Mouse (Mus musculus) neural tube, embryonic 10.5 days (tissue): ENCODE results near the gene Cacng2.
A peak's percentile ranks its signal among the peaks of the same experiment; 100 is the strongest.

ENCODE experiments used
- DNase-seq: peaks from one replicate; pipeline ENCODE4 v3.0.0-alpha.2; 2017; ENCODE audit warnings: low spot score; ENCODE audit errors: extremely low spot score

The Cacng2 gene

DNA sequence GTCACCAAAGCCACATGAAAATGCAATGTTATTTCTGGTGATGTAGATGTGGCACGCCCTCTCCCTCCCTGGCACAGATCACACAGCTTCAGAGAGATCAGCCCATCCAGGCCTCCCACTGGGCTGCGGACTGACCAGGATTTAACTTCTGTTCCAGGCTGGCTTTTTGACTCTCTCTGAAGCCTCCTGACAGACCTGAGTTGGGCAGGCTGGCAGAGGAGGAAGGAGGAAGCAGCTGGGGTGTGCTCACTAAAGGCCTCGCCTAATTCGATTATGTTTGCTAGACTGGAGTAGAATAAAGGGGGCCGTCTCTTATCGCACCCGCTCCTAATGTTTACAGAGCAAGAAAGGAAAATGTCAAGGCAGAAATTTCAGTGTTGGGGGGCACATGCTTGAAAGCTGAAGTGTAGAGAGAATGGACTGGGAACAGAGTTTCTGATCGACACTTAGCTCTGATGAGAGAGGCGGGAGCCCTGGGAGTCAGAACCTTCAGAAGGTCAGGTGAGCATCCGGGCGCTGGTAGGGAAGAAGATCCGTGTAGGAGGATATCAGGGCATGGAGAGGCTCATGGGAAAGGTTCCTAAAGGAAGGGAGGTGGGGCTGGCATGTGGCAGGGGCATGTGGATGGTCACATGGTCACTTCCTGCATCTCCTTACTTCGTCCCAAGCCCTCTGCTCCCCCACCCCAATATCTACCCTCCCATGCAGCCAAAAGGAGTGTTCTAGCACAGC lies 36.8 kb downstream of the Cacng2 start:
- DNase-seq, result no peak

DNA sequence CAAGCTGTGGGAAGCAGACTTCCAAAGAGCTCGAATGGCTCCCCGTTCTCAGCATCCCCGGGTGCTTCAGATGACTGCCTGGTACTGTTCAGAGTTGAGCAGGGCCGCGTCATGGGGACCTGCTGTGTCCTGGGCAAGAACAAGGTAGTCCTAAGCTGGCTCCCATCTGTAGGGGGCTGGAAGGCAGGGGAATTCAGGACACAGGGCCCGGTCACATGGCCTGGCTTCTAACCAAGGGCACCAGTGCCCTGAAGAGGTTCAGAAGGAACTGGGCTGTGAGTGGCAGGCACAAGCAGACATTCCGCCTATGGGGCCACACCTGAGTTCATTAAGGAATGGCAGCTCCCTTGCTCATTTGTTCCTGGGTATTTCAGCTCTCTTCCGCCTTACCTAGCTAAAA lies 37.7 kb downstream of the Cacng2 start:
- DNase-seq, result no peak

DNA sequence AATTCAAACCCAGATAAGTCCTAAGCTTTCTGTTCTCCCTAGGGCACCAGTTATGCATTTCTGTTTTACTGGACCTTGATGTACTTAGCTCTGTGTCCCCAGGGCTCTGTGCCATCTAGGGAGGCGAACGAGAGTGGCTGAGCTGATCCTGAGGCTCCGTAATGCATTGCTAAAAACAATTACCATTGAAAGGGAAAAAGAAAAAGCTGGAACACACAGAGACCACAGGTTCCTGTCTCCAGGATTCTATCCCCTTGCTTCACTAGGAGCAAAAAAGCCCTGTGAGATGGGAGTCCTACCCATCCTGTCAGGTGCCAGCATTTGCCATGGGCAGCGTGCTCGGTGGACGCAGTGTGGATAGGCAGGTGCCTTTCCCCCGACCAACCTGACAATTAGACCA lies 38.4 kb downstream of the Cacng2 start:
- no peak for DNase-seq

DNA sequence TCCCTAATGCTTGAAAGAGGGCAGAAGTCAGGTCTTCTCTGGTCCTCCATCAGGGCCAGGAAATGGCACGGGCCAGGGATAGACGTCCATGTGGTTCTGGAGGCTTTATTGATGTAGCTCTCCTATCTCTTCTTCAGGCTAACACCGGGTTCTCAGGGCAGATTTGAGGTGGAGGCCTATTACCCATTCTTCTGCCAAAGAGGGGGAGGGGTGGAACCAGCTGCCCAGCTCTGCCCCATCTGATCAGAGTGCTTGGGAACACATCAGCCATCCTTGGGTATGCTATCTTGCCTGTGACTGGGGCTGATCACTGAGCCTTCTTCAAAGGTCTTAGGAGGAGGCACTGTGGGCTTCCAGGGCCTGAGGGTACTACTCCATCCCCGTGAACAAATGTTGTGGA lies 39.5 kb downstream of the Cacng2 start:
- DNase-seq, result no peak

DNA sequence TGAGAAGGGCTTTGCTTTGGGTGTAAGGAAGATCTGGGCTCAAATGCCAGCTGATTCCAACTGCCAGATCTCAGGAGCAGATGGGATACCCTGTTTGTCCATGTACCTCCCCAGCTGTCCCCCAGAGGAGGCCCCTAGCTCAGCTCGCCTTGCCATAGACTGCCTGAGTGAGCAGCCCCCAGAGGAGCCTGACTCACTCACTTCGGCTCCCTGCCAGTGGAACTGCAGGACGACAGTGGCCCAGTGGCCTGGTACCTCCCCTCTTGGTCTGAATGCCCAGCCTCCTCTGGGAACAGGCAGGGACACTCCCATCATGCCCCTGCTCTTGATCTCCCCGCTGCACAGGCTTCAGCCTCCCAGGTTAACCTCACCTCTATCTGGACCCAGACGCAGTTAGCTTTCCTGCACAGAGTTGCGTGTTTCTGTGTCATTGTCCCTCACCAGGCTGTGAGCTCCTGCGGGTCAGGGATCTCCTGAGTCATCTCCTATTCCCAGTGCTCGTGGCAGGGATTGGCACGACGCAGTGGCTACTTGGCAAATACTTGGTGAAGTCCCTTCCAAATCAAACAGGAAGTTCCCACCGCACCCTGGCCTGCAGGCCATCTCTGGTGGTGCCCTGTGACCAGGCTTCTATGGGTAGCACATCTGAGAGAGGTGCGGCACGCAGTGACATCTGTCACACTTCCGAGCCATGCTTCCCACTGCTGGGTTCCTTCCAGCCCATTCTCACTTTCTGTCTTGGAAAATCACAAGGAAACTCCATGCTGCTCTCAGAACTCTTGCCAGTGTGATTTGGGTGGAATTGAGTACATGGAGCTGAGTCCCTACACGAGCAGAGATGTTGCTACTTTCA lies 40.8 kb downstream of the Cacng2 start:
- no peak for DNase-seq

DNA sequence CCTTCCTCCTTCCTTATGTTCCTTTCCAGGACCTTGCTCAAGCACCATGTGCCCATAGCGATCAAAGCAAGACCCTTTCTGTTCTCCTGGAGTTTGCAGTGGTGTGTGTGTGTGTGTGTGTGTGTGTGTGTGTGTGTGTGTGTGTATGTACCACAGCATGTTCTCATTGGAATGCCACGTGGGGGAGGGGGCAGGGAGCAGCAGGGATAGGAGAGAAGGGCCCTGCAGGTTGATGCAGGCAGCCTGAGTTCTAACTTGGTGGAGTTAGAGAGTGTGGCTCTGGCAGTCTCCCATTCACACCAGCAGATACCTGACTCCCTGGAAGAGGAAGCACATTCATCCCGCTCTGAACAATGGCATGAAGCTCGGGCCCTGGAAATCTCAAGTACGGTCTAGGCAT lies 41.6 kb downstream of the Cacng2 start:
- no peak for DNase-seq

DNA sequence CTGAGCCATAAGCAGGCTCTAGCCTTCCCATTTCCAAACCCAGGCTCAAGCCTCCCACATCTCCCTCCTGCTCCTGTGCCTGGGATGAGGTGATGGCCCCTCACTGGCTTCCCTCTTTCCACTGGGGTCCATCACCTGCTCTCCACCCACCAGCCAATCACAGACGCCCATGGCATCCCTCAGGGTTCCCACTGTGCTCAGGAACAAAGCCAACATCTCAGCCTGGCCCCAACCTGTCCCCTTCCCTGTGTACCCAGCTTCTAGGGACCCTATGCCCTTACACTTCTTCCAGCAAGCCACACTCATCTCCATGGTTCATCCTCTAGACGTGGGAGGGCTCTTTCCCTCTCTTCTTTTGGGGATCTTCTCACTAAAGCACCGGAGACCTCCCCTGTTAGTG lies 43.9 kb downstream of the Cacng2 start:
- DNase-seq, result no peak

DNA sequence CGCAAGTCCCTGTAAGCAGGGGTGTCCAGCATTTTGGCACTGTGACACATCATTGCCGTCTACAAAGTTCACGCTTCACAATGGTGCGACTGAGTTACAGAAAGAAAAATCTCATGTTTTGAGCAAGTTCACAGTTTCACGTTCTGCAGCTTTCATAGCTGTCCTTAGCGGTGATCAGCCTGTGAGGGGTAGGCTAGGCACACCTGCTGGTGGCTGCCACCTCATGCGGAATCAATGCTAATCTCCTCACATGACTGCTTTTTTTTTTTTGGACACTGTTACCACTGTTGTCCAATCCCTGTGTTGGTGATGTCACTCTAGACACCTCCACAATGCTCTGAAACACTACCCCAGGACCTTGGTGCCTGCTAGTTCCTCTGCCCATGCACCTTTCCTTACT lies 46.7 kb downstream of the Cacng2 start:
- no peak for DNase-seq

DNA sequence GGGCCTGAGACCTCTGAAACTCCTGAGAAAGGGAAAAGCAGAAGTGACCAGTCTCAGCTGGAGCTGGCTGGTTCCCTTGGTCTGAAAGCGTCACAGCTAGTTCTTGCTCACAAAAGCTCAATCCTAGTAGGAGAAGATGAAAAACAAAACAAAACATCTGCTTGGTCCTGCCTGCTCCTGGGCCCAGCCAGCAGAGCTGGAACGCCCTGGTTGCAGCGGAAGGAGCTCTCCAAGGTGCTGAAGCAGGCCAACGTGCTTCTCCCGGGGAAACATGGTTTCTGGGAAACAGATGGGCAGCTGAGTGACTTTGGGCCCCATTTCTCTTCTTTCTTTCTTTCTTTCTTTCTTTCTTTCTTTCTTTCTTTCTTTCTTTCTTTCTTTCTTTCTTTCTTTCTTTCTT lies 53.4 kb downstream of the Cacng2 start:
- peak; percentile 78 for DNase-seq

DNA sequence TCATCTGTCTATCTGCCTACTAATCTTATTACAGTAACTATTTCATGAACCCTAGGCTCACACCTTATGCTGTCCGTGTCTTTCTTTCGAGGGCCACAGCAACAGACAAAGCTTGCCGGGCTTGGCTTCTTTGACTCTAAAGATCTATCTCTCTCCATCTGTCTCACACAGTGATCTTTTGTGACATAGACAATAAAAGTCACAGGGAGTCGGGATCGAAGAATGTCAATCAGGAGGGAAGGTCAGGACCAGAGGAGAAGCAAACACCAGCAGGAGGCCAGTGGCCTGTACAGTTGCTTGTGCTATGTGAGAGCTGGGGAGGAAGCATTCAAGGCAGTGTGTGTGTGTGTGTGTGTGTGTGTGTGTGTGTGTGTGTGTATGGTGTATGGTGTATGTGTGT lies 54.3 kb downstream of the Cacng2 start:
- DNase-seq, result no peak

DNA sequence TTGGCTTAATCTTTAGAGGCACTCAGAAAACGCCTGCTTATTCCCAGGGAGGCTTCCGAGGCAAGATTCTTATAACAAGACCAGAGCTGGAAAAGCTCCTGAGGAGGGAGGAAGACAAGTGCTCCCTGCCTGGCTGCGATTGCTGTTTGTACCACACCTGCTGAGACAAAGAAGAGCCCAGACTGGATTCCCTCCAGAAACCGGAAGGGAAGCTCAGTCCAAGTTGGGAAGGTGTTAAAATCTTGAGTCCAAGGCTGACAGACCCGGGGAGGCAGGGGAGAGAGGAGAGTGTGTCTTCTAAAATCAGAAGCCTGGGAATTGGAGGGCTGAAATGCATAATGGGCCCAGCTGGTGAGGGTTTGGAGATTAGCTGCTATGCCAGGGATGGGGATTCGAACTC lies 55.5 kb downstream of the Cacng2 start:
- DNase-seq, result no peak

DNA sequence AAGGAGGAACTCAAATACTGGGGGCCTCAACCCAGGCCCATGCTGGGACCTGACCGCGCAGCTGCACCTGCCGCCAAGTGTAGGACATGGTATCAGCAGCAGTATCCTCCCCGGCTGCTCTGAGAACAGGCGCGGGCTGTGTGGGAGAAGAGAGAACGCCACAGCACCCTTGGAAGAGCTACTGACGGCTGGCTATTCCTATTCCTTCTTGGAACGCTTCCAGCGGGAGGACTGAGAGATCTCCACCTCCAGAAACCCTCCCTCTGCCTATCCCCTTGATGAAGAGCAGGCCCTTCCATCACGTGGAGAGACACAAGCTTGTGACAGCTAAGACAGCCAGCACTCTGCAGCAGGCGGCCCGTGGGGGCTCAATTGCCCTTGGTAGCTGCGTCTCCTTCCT lies 57.4 kb downstream of the Cacng2 start:
- no peak for DNase-seq

DNA sequence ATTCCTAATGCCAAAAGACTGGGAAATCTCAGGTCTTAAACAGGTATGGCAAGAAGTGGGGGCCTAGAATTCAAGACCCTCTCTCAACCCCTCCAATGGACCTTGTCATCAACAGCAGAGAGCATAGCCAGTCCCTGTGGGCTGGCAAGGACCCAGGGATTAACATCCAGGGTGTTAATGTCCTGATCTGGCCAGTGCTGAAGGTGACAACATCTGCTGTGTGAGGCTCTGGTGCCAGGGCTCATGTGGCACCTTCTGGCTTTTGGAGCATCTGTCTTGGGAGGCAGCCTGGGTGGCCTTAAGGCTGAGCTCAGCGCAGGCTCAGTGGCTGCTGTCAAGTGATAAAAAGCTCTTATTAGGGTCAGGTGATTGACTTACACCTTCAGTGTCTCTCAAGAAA lies 62.9 kb downstream of the Cacng2 start:
- no peak for DNase-seq

DNA sequence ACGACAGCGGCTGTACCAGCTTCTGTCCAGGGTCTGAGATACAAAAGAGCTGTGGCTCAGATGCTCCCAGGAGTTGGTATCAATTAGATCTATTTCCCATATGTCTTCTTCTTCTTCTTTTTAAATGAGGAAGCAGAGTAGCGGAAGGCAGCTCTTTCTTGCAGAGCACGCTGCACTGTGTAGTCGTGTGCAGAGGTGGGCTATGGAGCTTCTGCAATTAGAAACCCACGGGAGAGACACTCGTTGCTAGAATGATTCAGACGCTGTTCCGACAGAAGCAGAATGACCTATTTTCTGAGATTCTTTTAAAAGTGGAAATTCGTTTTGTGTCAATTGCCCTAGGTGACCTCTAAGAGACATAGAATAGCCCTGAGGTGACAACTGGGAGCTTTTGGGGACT lies 69.1 kb downstream of the Cacng2 start:
- no peak for DNase-seq

DNA sequence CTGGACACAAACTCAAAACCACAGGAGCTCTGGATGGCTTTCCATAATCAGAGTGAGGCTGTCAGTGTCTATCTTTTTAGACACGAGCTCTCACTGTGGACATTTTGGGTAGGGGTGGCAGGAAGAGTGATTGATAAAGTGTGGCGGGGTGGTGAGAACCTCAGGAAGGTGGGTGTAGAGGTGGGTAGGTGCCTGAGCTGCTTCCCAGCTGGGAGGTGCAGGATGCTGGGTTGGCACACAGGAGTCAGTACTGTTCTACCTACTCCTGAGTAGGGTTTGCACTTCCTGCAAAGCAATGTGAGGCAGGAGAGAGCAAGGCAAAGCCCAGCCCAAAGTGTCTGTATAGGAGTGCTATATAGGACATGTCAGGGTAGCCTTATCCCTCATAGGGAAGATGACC lies 69.9 kb downstream of the Cacng2 start:
- DNase-seq, result no peak

DNA sequence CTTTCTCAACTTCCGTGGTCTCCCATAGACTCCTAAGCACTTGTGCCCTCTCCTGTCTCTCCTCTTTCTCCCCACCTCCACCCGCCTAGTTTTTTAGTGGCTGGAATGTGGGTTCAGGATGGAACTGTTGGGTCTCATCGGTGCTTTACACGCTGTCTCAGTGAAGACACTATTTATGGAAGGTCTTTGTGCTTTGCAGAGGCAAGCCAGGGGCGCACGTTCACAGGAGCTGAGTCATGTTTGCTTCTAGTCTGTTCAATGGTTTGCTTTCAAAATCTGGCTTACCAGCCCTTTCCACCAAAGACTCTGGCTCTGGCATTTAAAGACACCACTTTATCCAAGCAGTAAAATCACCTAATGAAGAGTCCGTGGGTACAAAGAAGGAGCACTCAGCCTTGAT lies 74.0 kb downstream of the Cacng2 start:
- DNase-seq, result no peak

DNA sequence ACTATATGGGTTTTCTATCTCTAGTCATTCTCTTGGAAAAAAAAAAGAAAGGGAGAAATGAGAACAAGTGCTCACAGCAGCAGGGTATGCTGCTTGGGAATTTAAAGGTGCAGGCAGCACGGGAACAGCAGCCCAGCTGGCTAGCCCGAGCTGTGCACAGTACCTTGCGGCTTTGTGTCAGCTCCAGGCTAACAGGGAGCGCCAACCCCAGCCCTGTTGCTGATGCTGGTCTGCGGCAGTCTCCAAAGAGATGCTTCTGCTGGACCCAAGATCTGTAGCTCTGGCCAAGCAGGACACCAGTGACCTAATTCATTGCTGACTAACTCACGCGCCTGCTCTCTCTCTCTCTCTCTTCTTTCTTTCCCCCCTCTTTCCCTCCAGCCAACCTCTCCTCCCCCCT lies 74.5 kb downstream of the Cacng2 start:
- no peak for DNase-seq

DNA sequence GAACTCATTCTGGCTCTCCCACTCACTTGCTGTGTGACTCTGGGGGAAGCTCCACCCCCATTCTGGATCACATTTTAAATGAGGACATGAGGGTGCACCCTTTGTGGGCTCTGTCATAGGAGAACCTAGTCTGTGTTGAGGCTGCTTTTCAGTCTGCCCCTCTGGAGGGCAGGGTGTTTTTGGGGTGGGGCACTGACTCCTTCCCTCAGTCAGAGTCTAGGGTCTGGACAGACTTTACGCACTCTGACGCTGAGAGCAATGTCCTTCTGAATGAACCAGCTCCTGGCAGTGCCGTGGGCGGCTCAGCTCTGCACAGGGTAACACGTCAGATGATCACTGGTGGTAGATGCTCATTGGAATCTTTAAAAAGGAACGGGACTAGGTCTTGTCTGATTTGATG lies 75.0 kb downstream of the Cacng2 start:
- DNase-seq, result no peak

DNA sequence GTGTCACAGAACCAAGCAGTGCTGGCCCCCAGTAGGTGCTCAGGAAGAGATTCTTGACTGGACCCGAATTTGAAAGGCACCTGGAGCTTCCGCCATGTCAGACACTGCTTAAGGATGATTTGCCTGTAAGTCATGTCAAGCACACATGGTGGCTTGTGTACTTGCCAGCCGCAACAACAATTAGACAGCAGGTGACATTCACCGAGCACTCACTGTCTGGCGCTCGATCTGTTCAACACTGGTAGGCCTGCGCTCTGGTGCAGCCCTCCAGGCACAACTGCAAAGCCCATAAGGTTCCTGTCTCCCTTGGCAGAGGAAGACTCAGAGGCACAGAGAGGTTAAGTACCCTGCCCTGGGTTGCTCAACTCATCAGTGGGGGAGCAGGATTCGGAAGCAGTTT lies 77.1 kb downstream of the Cacng2 start:
- no peak for DNase-seq

DNA sequence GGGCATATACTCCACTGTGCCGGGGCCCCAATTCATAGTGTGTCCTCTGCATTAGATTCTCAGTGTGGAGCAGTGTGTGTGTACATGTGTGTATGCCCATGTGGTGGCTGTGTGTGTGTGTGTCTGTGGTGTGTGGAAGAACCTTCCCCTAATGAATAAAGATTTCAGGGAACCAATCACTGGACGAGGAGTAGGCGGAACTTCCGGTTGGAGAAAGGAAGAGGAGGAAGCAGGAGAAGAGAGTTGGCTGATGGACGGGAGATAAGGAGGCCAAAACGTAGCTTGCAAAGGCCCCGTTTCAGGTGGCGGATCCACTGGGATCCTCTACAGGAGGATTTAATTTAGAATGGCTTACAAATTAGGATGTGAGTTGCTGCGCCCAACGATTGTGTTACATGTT lies 82.2 kb downstream of the Cacng2 start:
- no peak for DNase-seq

DNA sequence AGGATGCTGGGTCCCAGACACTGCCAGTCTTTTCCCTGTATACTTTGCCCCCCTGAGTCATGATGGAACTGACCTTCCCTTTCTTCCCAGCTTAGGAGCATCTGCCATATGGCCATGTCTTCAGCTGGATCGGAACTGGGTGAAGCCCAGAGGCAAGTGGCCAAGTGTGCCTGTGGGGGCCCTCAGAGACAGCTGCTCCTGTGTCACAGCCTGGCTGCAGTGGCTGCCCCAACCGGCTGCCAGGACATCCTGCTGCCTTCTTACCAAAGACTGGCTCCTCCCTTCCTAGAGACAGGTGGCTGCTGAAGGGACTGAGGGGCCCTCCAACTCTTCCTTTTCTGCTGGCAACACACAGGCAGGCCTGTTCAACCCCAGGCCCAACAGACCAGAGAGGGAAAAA lies 83.2 kb downstream of the Cacng2 start:
- DNase-seq, result no peak

DNA sequence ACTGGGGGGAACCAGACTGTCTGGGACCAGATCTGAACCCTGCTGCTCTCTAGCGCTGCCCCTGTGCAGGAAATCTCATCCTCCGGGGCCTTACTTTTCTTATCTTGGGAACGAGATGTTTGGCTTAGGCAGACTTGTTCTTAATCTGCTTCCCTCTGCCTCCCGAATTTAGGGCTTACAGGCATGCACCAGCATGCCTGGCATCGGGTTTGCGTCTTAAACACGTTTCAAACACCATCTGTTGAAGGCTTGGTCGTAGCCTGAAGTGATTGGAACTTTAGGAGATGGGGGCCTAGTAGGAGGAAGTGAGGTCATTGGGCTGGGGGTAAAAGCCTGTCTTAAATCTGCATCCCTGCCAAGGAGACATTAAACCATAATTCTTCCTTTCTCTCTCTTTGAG lies 89.9 kb downstream of the Cacng2 start:
- no peak for DNase-seq

DNA sequence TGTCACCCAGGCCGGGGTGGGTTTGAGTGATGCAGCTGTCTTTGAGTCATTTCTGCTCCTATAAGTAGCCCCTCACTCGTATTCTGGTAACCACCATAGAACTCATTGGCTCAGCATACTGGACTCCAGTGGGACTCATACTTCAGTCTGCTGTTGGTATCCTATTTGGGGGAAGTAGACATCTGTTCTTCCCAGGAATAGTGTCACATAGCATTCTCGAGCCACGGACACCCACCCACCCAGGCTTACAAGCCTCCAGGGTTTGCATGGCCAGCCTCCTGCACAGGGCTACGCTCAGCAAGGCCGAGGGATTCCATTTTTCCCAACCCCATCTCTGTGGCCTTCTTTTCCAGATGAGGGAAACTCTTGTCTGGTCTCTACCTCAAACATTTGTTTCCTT lies 93.3 kb downstream of the Cacng2 start:
- no peak for DNase-seq
